Mouse (Mus musculus) lung, postnatal 0 days (tissue): ENCODE measurements at regions not wholly inside any gene's neighbourhood (a gene's known extent, or its start where the extent isn't known, plus 50 kb on each side); places are given as distances from the start of the nearest gene placed in this dataset.

ENCODE experiments used
- CTCF ChIP-seq: IDR thresholded peaks from 2 replicates; pipeline ENCODE4 v1.5.1; 2016; ENCODE audit warnings: antibody characterized with exemption, mild to moderate bottlenecking
- EP300 ChIP-seq: IDR thresholded peaks from 2 replicates; pipeline ENCODE4 v1.6.1; 2016; ENCODE audit warnings: antibody characterized with exemption, mild to moderate bottlenecking, control low read depth

DNA sequence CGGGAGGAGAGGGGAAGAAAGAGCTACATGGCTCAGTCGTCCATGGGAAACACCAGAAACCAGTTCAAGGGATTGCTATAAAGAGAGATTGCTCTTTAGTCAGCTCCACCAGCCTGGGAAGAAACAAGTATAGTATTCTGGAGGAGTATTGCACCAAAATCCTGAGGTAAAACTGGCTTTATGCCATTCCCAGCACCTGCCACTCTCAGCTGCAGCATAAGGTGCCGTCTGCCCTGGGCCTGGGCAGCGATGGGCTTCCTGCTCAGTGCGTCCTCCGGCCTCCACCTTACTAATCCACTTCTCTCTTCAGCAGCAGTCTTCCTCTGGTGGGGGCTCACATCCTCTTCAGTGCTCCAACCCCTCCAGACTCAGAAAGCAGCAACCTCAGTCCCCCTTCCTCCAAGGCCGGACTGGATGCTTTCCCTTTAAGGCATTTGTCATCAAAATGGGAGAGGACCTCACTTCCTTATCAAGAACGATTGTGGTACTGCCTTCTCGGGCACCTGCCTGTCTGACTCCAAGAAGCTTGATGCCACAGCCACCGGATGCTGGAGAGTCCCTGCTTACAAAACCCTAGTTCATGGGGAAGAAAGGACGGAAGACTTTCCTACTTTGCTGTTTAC lies 248.4 kb downstream of the Gxylt1 start:
- TF ChIP-seq CTCF (no peak), EP300 (no peak)
